12 mouse cellular contexts compared by ENCODE assay signal in the genomic region with DNA sequence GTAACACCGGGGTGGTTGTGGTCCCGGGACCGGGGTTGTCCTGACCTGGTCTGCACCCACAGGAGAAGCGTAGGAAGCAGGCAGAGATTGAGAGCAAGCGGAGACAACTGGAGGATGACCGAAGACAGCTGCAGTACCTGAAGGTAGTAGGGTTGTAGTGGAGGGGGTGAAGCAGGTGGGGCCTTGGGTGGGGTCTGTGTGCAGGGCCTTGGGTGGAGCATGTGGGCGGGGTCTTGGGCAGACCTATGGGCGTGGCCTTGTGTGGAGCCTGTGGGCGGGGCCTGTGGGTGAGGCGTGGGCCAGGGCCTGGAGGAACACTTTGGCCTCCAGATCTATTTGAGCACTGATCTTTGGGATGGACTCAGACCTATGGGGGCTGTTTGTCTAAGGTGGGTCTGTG. TPM values are rescaled to one million over a fixed set of nuclear protein-coding genes. Genes with fewer than 3 reads are reported as not detected.
DNase-seq lines count a peak whose midpoint lies in the region; ATAC-seq and TF ChIP-seq lines count a peak whose summit lies in the region.
"Had no signal": no experiment of that assay in that cellular context is flagged by ENCODE, and none has a peak within 500 bp of the region (broad histone marks: within the 10 kb centered on the region; RNA-seq: fewer than 3 reads in every experiment).

No protein-coding gene starts in this region.

- peak overlapping the region; percentile 2; the same call in 1 of the 2 replicates for H3K4me3 ChIP-seq in forebrain, embryonic 10.5 days
- no peak overlapping the region for H3K4me3 ChIP-seq in forebrain, embryonic 13.5 days
- H3K4me3 ChIP-seq in midbrain, embryonic 13.5 days (replicated peaks) = no peak overlapping the region
- H3K4me3 ChIP-seq in midbrain, postnatal 0 days (ENCODE audit: low read depth, low read length) = no peak overlapping the region
- H3K4me3 ChIP-seq in stomach, embryonic 15.5 days (replicated peaks) = no peak overlapping the region
- H3K4me3 ChIP-seq: hindbrain, embryonic 15.5 days had no signal

- ATAC-seq in forebrain, embryonic 13.5 days = no peak
- no peak for ATAC-seq in midbrain, embryonic 13.5 days
- no peak for ATAC-seq in midbrain, postnatal 0 days (ENCODE audit: low FRiP score)
- ATAC-seq in stomach, embryonic 15.5 days (ENCODE audit: insufficient read depth, low FRiP score, low read depth) = peak; percentile 47; the same call in 1 of the 2 replicates

- peak overlapping the region; percentile 66; the same call in 1 of the 2 replicates for H3K27ac ChIP-seq in forebrain, embryonic 10.5 days
- no peak overlapping the region for H3K27ac ChIP-seq in forebrain, embryonic 13.5 days
- H3K27ac ChIP-seq in midbrain, embryonic 13.5 days = peak overlapping the region; percentile 70; the same call in 1 of the 2 replicates
- H3K27ac ChIP-seq in midbrain, postnatal 0 days (ENCODE audit: low read depth, low read length) = no peak overlapping the region
- H3K27ac ChIP-seq in stomach, embryonic 15.5 days = no peak overlapping the region

- H3K9me3 ChIP-seq in forebrain, embryonic 10.5 days = no peaks in the 10 kb centered on the region
- H3K9me3 ChIP-seq in forebrain, embryonic 13.5 days (replicated peaks) = no peaks in the 10 kb centered on the region
- no peaks in the 10 kb centered on the region for H3K9me3 ChIP-seq in midbrain, embryonic 13.5 days
- no peaks in the 10 kb centered on the region for H3K9me3 ChIP-seq in midbrain, postnatal 0 days (ENCODE audit: low read length)
- H3K9me3 ChIP-seq in stomach, embryonic 15.5 days = no peaks in the 10 kb centered on the region
- H3K9me3 ChIP-seq: hindbrain, embryonic 15.5 days had no signal

- no peak for DNase-seq in forebrain, embryonic 10.5 days (ENCODE audit: extremely low spot score, low spot score)
- DNase-seq in midbrain, postnatal 0 days (ENCODE audit: low spot score) = no peak
- DNase-seq in heart, postnatal 4 days = peak; percentile 50
- DNase-seq in layer of hippocampus, adult 18-20 months (ENCODE audit: low spot score in 2 of 2) = no peak
- no peak for DNase-seq in gastrocnemius, postnatal 25 days

- H3K27me3 ChIP-seq in forebrain, embryonic 10.5 days (ENCODE audit: poor library complexity, severe bottlenecking) = no peaks in the 10 kb centered on the region
- H3K27me3 ChIP-seq in forebrain, embryonic 13.5 days = no peaks in the 10 kb centered on the region
- no peaks in the 10 kb centered on the region for H3K27me3 ChIP-seq in midbrain, embryonic 13.5 days
- H3K27me3 ChIP-seq in midbrain, postnatal 0 days (ENCODE audit: insufficient read depth, low read length) = no peaks in the 10 kb centered on the region
- no peaks in the 10 kb centered on the region for H3K27me3 ChIP-seq in stomach, embryonic 15.5 days (replicated peaks)
- H3K27me3 ChIP-seq: hindbrain, embryonic 15.5 days had no signal

- peaks cover 68% of the 10 kb centered on the region for H3K4me1 ChIP-seq in forebrain, embryonic 10.5 days
- peaks cover 54% of the 10 kb centered on the region for H3K4me1 ChIP-seq in forebrain, embryonic 13.5 days
- peaks cover 62% of the 10 kb centered on the region for H3K4me1 ChIP-seq in midbrain, embryonic 13.5 days (replicated peaks)
- H3K4me1 ChIP-seq in midbrain, postnatal 0 days (ENCODE audit: insufficient read depth, low read length) = peaks cover 17% of the 10 kb centered on the region
- H3K4me1 ChIP-seq in stomach, embryonic 15.5 days = peaks cover 28% of the 10 kb centered on the region

- H3K9ac ChIP-seq in forebrain, embryonic 13.5 days = no peak overlapping the region
- no peak overlapping the region; the same call in 1 of the 2 replicates for H3K9ac ChIP-seq in midbrain, embryonic 13.5 days (replicated peaks)
- no peak overlapping the region for H3K9ac ChIP-seq in midbrain, postnatal 0 days (replicated peaks; ENCODE audit: low read length, poor library complexity, severe bottlenecking)
- no peak overlapping the region for H3K9ac ChIP-seq in stomach, embryonic 15.5 days
- H3K9ac ChIP-seq: hindbrain, embryonic 15.5 days had no signal

- TF ChIP-seq CTCF in midbrain, postnatal 0 days (IDR thresholded peaks at IDR 0.05) = no peak

- 77% methylated on average over 10 of the region's 10 CpGs for WGBS in forebrain, embryonic 10.5 days
- 79% methylated on average over 10 of the region's 10 CpGs for WGBS in forebrain, embryonic 13.5 days
- WGBS in midbrain, embryonic 13.5 days = 83% methylated on average over 10 of the region's 10 CpGs
- 84% methylated on average over 10 of the region's 10 CpGs for WGBS in midbrain, postnatal 0 days
- WGBS in stomach, embryonic 15.5 days = 77% methylated on average over 10 of the region's 10 CpGs

- peaks cover 54% of the 10 kb centered on the region for H3K36me3 ChIP-seq in forebrain, embryonic 10.5 days (replicated peaks)
- H3K36me3 ChIP-seq in forebrain, embryonic 13.5 days (ENCODE audit: poor library complexity, severe bottlenecking) = peaks cover 56% of the 10 kb centered on the region
- H3K36me3 ChIP-seq in midbrain, embryonic 13.5 days = peaks cover 46% of the 10 kb centered on the region
- peaks cover 26% of the 10 kb centered on the region for H3K36me3 ChIP-seq in midbrain, postnatal 0 days (ENCODE audit: insufficient read depth, low read length)
- H3K36me3 ChIP-seq in stomach, embryonic 15.5 days = peaks cover 7% of the 10 kb centered on the region

- H3K4me2 ChIP-seq in forebrain, embryonic 13.5 days = no peak overlapping the region
- no peak overlapping the region for H3K4me2 ChIP-seq in midbrain, embryonic 13.5 days (replicated peaks)
- H3K4me2 ChIP-seq in midbrain, postnatal 0 days (ENCODE audit: low read depth, low read length, poor library complexity, severe bottlenecking) = no peak overlapping the region
- H3K4me2 ChIP-seq in stomach, embryonic 15.5 days = no peak overlapping the region
- H3K4me2 ChIP-seq: hindbrain, embryonic 15.5 days had no signal

RNA-seq across cellular contexts. Expression of gene Palm, which starts 13.6 kb away (rescaled TPM):
- 114 and 119 TPM in 2 replicates for polyA plus RNA-seq in forebrain, embryonic 10.5 days (2016; fragmentation: Nextera tagmentation; extraction: Ambion mirVana)
- polyA plus RNA-seq in forebrain, embryonic 13.5 days (2015; fragmentation: Nextera tagmentation; extraction: Ambion mirVana) = 214 and 234 TPM in 2 replicates
- 246 and 261 TPM in 2 replicates for polyA plus RNA-seq in midbrain, embryonic 13.5 days (2015; fragmentation: Nextera tagmentation; extraction: Ambion mirVana)
- total RNA-seq in midbrain, postnatal 0 days (2014; rRNA removed) = 161 and 165 TPM in 2 replicates
- polyA plus RNA-seq in midbrain, postnatal 0 days (2015; fragmentation: Nextera tagmentation; extraction: Ambion mirVana) = 302 and 308 TPM in 2 replicates
- 10 to 100 TPM; 78.5 to 88.6 TPM for total RNA-seq in heart, postnatal 4 days (2021)
- polyA plus RNA-seq in stomach, embryonic 15.5 days (2015; fragmentation: Nextera tagmentation; extraction: Ambion mirVana) = 53.3 and 54.1 TPM in 2 replicates
- 100 to 1,000 TPM; 293 to 314 TPM for total RNA-seq in layer of hippocampus, adult 18-20 months (2021)
- total RNA-seq in gastrocnemius, postnatal 25 days (2021) = 10 to 100 TPM; 23.6 to 24.8 TPM

RNA-seq across cellular contexts. Expression of gene Misp, which starts 13.8 kb away (rescaled TPM):
- 0.18 and 1.0 TPM in 2 replicates for polyA plus RNA-seq in forebrain, embryonic 10.5 days (2016; fragmentation: Nextera tagmentation; extraction: Ambion mirVana)
- 0.71 and 1.1 TPM in 2 replicates for polyA plus RNA-seq in forebrain, embryonic 13.5 days (2015; fragmentation: Nextera tagmentation; extraction: Ambion mirVana)
- polyA plus RNA-seq in midbrain, embryonic 13.5 days (2015; fragmentation: Nextera tagmentation; extraction: Ambion mirVana) = 0.36 and 0.85 TPM in 2 replicates
- 0.24 TPM in 1 of 2 replicates, not detected in the other for total RNA-seq in midbrain, postnatal 0 days (2014; rRNA removed)
- polyA plus RNA-seq in midbrain, postnatal 0 days (2015; fragmentation: Nextera tagmentation; extraction: Ambion mirVana) = 0.18 and 0.27 TPM in 2 replicates
- under 1 TPM; 0.14 to 0.45 TPM for total RNA-seq in heart, postnatal 4 days (2021)
- 50.0 and 67.2 TPM in 2 replicates for polyA plus RNA-seq in stomach, embryonic 15.5 days (2015; fragmentation: Nextera tagmentation; extraction: Ambion mirVana)
- 1 to 10 TPM in 1 of 2 experiments, under 1 TPM in 1; 0.54 to 1.3 TPM for total RNA-seq in layer of hippocampus, adult 18-20 months (2021)
- under 1 TPM in 1 of 2 experiments, not detected in 1; 0.40 TPM for total RNA-seq in gastrocnemius, postnatal 25 days (2021)
- polyA plus RNA-seq: C2C12 had no signal

RNA-seq across cellular contexts. Expression of gene Prss57, which starts 16.2 kb away (rescaled TPM):
- polyA plus RNA-seq in forebrain, embryonic 10.5 days (2016; fragmentation: Nextera tagmentation; extraction: Ambion mirVana) = not detected in 2 replicates
- polyA plus RNA-seq in forebrain, embryonic 13.5 days (2015; fragmentation: Nextera tagmentation; extraction: Ambion mirVana) = 0.09 and 0.13 TPM in 2 replicates
- not detected in 2 replicates for polyA plus RNA-seq in midbrain, embryonic 13.5 days (2015; fragmentation: Nextera tagmentation; extraction: Ambion mirVana)
- total RNA-seq in midbrain, postnatal 0 days (2014; rRNA removed) = 1.1 TPM in 1 of 2 replicates, not detected in the other
- 0.09 and 0.25 TPM in 2 replicates for polyA plus RNA-seq in midbrain, postnatal 0 days (2015; fragmentation: Nextera tagmentation; extraction: Ambion mirVana)
- total RNA-seq in heart, postnatal 4 days (2021) = not detected
- polyA plus RNA-seq in stomach, embryonic 15.5 days (2015; fragmentation: Nextera tagmentation; extraction: Ambion mirVana) = 0.23 and 0.31 TPM in 2 replicates
- total RNA-seq in layer of hippocampus, adult 18-20 months (2021) = under 1 TPM; 0.61 to 0.89 TPM
- not detected for total RNA-seq in gastrocnemius, postnatal 25 days (2021)
- total RNA-seq: adrenal gland, adult 18-20 months; liver, adult 2 months had no signal
- polyA plus RNA-seq: C2C12; liver, adult 2 months had no signal

RNA-seq across cellular contexts. Expression of gene Fstl3, which starts 29.9 kb away (rescaled TPM):
- polyA plus RNA-seq in forebrain, embryonic 10.5 days (2016; fragmentation: Nextera tagmentation; extraction: Ambion mirVana) = 1.1 and 1.5 TPM in 2 replicates
- 0.40 and 0.62 TPM in 2 replicates for polyA plus RNA-seq in forebrain, embryonic 13.5 days (2015; fragmentation: Nextera tagmentation; extraction: Ambion mirVana)
- polyA plus RNA-seq in midbrain, embryonic 13.5 days (2015; fragmentation: Nextera tagmentation; extraction: Ambion mirVana) = 0.63 and 1.1 TPM in 2 replicates
- 3.3 and 3.4 TPM in 2 replicates for total RNA-seq in midbrain, postnatal 0 days (2014; rRNA removed)
- 3.0 and 3.9 TPM in 2 replicates for polyA plus RNA-seq in midbrain, postnatal 0 days (2015; fragmentation: Nextera tagmentation; extraction: Ambion mirVana)
- 10 to 100 TPM; 10.3 TPM for total RNA-seq in heart, postnatal 4 days (2021)
- 14.8 and 15.5 TPM in 2 replicates for polyA plus RNA-seq in stomach, embryonic 15.5 days (2015; fragmentation: Nextera tagmentation; extraction: Ambion mirVana)
- 1 to 10 TPM; 1.8 to 2.5 TPM for total RNA-seq in layer of hippocampus, adult 18-20 months (2021)
- total RNA-seq in gastrocnemius, postnatal 25 days (2021) = 1 to 10 TPM; 2.0 to 2.1 TPM

RNA-seq across cellular contexts. Expression of gene Rnf126, which starts 40.2 kb away (rescaled TPM):
- polyA plus RNA-seq in forebrain, embryonic 10.5 days (2016; fragmentation: Nextera tagmentation; extraction: Ambion mirVana) = 92.4 and 113 TPM in 2 replicates
- 70.9 and 74.8 TPM in 2 replicates for polyA plus RNA-seq in forebrain, embryonic 13.5 days (2015; fragmentation: Nextera tagmentation; extraction: Ambion mirVana)
- polyA plus RNA-seq in midbrain, embryonic 13.5 days (2015; fragmentation: Nextera tagmentation; extraction: Ambion mirVana) = 71.5 and 82.3 TPM in 2 replicates
- 79.6 and 107 TPM in 2 replicates for total RNA-seq in midbrain, postnatal 0 days (2014; rRNA removed)
- polyA plus RNA-seq in midbrain, postnatal 0 days (2015; fragmentation: Nextera tagmentation; extraction: Ambion mirVana) = 121 and 134 TPM in 2 replicates
- total RNA-seq in heart, postnatal 4 days (2021) = 10 to 100 TPM; 40.3 to 45.9 TPM
- polyA plus RNA-seq in stomach, embryonic 15.5 days (2015; fragmentation: Nextera tagmentation; extraction: Ambion mirVana) = 87.8 and 88.1 TPM in 2 replicates
- total RNA-seq in layer of hippocampus, adult 18-20 months (2021) = 10 to 100 TPM; 84.9 to 87.3 TPM
- 10 to 100 TPM; 27.4 to 33.4 TPM for total RNA-seq in gastrocnemius, postnatal 25 days (2021)

Comparison
In these comparisons a context has a peak if more than half of its experiments do, and no peak if none do; other contexts are left out.
1. H3K27ac ChIP-seq: peak in forebrain, embryonic 10.5 days (single experiment) and midbrain, embryonic 13.5 days (single experiment); none in forebrain, embryonic 13.5 days (single experiment), midbrain, postnatal 0 days (single experiment) and stomach, embryonic 15.5 days (single experiment).
2. RNA of gene Misp, which starts 13.8 kb away (polyA plus RNA-seq): 50.0 to 67.2 TPM in stomach, embryonic 15.5 days; 0.71 to 1.1 TPM in forebrain, embryonic 13.5 days, 0.18 to 1.0 TPM in forebrain, embryonic 10.5 days, 0.36 to 0.85 TPM in midbrain, embryonic 13.5 days and 0.18 to 0.27 TPM in midbrain, postnatal 0 days; every median in the first group is over 10 times any median in the second.